32 mouse cellular contexts compared by ENCODE assay signal in the genomic region with DNA sequence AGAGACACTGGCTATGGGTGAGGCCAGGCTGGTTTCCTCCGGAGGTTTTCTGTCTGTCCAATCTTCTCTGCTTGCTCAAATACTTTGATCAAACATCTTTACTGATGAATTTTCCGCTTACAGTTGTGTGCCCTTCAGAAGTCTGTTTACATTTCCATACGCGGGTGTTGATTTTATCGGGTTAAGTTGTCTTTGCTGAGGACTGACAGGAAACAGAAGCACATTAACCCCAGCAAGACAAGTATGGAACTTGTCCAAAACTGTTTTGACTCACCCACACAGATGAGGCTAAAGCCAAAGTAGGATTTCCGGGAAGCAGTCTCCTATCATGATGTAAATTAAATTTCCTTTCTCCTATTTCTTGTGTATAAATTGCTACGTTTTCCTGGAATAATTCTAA.
DNase-seq lines count a peak whose midpoint lies in the region; ATAC-seq and TF ChIP-seq lines count a peak whose summit lies in the region.
"Had no signal": no experiment of that assay in that cellular context is flagged by ENCODE, and none has a peak within 500 bp of the region (broad histone marks: within the 10 kb centered on the region; RNA-seq: fewer than 3 reads in every experiment).

No protein-coding gene starts in this region.

- no peaks in the 10 kb centered on the region for H3K9me3 ChIP-seq in embryonic facial prominence, embryonic 14.5 days (ENCODE audit: control insufficient read depth, low read length)
- H3K9me3 ChIP-seq in embryonic facial prominence, embryonic 10.5 days, result no peaks in the 10 kb centered on the region
- no peaks in the 10 kb centered on the region for H3K9me3 ChIP-seq in lung, postnatal 0 days (ENCODE audit: low read length)
- H3K9me3 ChIP-seq: embryonic facial prominence, embryonic 12.5 days; forebrain, embryonic 10.5 days; forebrain, embryonic 15.5 days; heart, embryonic 12.5 days; kidney, embryonic 15.5 days; liver, embryonic 12.5 days; midbrain, embryonic 12.5 days; neural tube, embryonic 12.5 days had no signal

- WGBS in embryonic facial prominence, embryonic 14.5 days, result 55% methylated on average over 7 of the region's 7 CpGs
- WGBS in embryonic facial prominence, embryonic 10.5 days, result 78% methylated on average over 7 of the region's 7 CpGs
- 7% methylated on average over 7 of the region's 7 CpGs for WGBS in lung, postnatal 0 days

- no peak for ATAC-seq in embryonic facial prominence, embryonic 14.5 days (ENCODE audit: low read depth)
- ATAC-seq in lung, postnatal 0 days, result peak; percentile 81
- ATAC-seq: CD4-positive, CD25-positive, alpha-beta regulatory T cell, adult 4 months; forebrain, embryonic 15.5 days; liver, embryonic 12.5 days; liver, postnatal 0 days had no signal

- peak; percentile 32 for DNase-seq in embryonic facial prominence, embryonic 14.5 days (ENCODE audit: low spot score)
- DNase-seq in embryonic facial prominence, embryonic 10.5 days (ENCODE audit: low spot score), result no peak
- DNase-seq in CD4-positive helper T cell, adult 2 months (ENCODE audit: low read depth, low spot score), result peak; percentile 6
- peak; percentile 71 for DNase-seq in lung, postnatal 0 days (ENCODE audit: low spot score)
- DNase-seq in lung, postnatal 4 days, result peak; percentile 28 to 49
- no peak for DNase-seq in adrenal gland, postnatal 36 days
- no peak for DNase-seq in right cerebral cortex, postnatal 10 days (ENCODE audit: low spot score in 2 of 2)
- DNase-seq: adrenal gland, adult 2 months; cerebellum, adult 8-10 months; cerebellum, postnatal 25 days; gastrocnemius, postnatal 25 days; heart, adult 18-20 months; heart, postnatal 4 days; kidney, adult 18-20 months; liver, postnatal 0 days; right cerebral cortex, adult 18-20 months; right cerebral cortex, postnatal 4 days; thymus, adult 2 months; thymus, postnatal 4 days had no signal

- no peaks in the 10 kb centered on the region for H3K27me3 ChIP-seq in embryonic facial prominence, embryonic 14.5 days (replicated peaks; ENCODE audit: control insufficient read depth, insufficient read depth, low read length)
- no peaks in the 10 kb centered on the region for H3K27me3 ChIP-seq in embryonic facial prominence, embryonic 10.5 days (replicated peaks; ENCODE audit: low read depth, poor library complexity, severe bottlenecking)
- H3K27me3 ChIP-seq in lung, postnatal 0 days (replicated peaks; ENCODE audit: insufficient read depth, low read length), result no peaks in the 10 kb centered on the region
- H3K27me3 ChIP-seq: embryonic facial prominence, embryonic 12.5 days; forebrain, embryonic 15.5 days; heart, embryonic 12.5 days; kidney, embryonic 15.5 days; liver, embryonic 12.5 days; midbrain, embryonic 12.5 days; neural tube, embryonic 12.5 days had no signal

- H3K4me2 ChIP-seq in embryonic facial prominence, embryonic 14.5 days (ENCODE audit: low read depth, low read length), result no peak overlapping the region
- H3K4me2 ChIP-seq in lung, postnatal 0 days (replicated peaks; ENCODE audit: low read depth, low read length), result no peak overlapping the region
- H3K4me2 ChIP-seq: embryonic facial prominence, embryonic 12.5 days; forebrain, embryonic 15.5 days; heart, embryonic 12.5 days; hindbrain, embryonic 14.5 days; kidney, embryonic 15.5 days; liver, embryonic 12.5 days; midbrain, embryonic 12.5 days; neural tube, embryonic 12.5 days had no signal

- no peaks in the 10 kb centered on the region for H3K4me1 ChIP-seq in embryonic facial prominence, embryonic 14.5 days (ENCODE audit: control insufficient read depth, insufficient read depth, low read length)
- peaks cover 2% of the 10 kb centered on the region; the same call in 1 of the 2 replicates for H3K4me1 ChIP-seq in embryonic facial prominence, embryonic 10.5 days
- H3K4me1 ChIP-seq in lung, postnatal 0 days (ENCODE audit: insufficient read depth, low read depth, low read length), result no peaks in the 10 kb centered on the region; the same call in 1 of the 2 replicates
- H3K4me1 ChIP-seq: embryonic facial prominence, embryonic 12.5 days; forebrain, embryonic 10.5 days; forebrain, embryonic 15.5 days; liver, embryonic 12.5 days; midbrain, embryonic 12.5 days; neural tube, embryonic 12.5 days had no signal

- no peaks in the 10 kb centered on the region for H3K36me3 ChIP-seq in embryonic facial prominence, embryonic 14.5 days (ENCODE audit: control insufficient read depth, insufficient read depth, low read length)
- H3K36me3 ChIP-seq in embryonic facial prominence, embryonic 10.5 days (replicated peaks), result no peaks in the 10 kb centered on the region
- H3K36me3 ChIP-seq in lung, postnatal 0 days (ENCODE audit: insufficient read depth, low read length), result no peaks in the 10 kb centered on the region
- H3K36me3 ChIP-seq: embryonic facial prominence, embryonic 12.5 days; forebrain, embryonic 10.5 days; forebrain, embryonic 15.5 days; heart, embryonic 12.5 days; kidney, embryonic 15.5 days; liver, embryonic 12.5 days; midbrain, embryonic 12.5 days; neural tube, embryonic 12.5 days had no signal

- H3K9ac ChIP-seq in embryonic facial prominence, embryonic 14.5 days (ENCODE audit: low read depth, low read length), result no peak overlapping the region
- H3K9ac ChIP-seq in lung, postnatal 0 days (replicated peaks; ENCODE audit: low read depth), result no peak overlapping the region
- H3K9ac ChIP-seq: embryonic facial prominence, embryonic 12.5 days; forebrain, embryonic 15.5 days; heart, embryonic 12.5 days; hindbrain, embryonic 14.5 days; kidney, embryonic 15.5 days; liver, embryonic 12.5 days; liver, postnatal 0 days; midbrain, embryonic 12.5 days; neural tube, embryonic 12.5 days had no signal

- no peak for TF ChIP-seq CTCF in lung, postnatal 0 days (IDR thresholded peaks at IDR 0.05)

- no peak overlapping the region for H3K27ac ChIP-seq in embryonic facial prominence, embryonic 14.5 days (replicated peaks; ENCODE audit: low read depth, low read length)
- H3K27ac ChIP-seq in embryonic facial prominence, embryonic 10.5 days (replicated peaks), result no peak overlapping the region
- H3K27ac ChIP-seq in lung, postnatal 0 days (ENCODE audit: low read length), result no peak overlapping the region
- H3K27ac ChIP-seq: embryonic facial prominence, embryonic 12.5 days; forebrain, embryonic 10.5 days; forebrain, embryonic 15.5 days; hindbrain, embryonic 14.5 days; kidney, embryonic 15.5 days; layer of hippocampus, adult 2 months; liver, embryonic 12.5 days; midbrain, embryonic 12.5 days; neural tube, embryonic 12.5 days had no signal

- H3K4me3 ChIP-seq in embryonic facial prominence, embryonic 14.5 days (ENCODE audit: low read depth, low read length), result no peak overlapping the region
- H3K4me3 ChIP-seq in embryonic facial prominence, embryonic 10.5 days, result no peak overlapping the region
- H3K4me3 ChIP-seq in lung, postnatal 0 days (ENCODE audit: low read depth, low read length), result no peak overlapping the region
- H3K4me3 ChIP-seq: embryonic facial prominence, embryonic 12.5 days; forebrain, embryonic 10.5 days; forebrain, embryonic 15.5 days; heart, embryonic 12.5 days; kidney, embryonic 15.5 days; layer of hippocampus, adult 2 months; liver, embryonic 12.5 days; megakaryocyte, embryonic 14.5 days; midbrain, embryonic 12.5 days; myocyte; neural tube, embryonic 12.5 days had no signal

- peak; percentile 93 for TF ChIP-seq EP300 in lung, postnatal 0 days (IDR thresholded peaks at IDR 0.05)

Comparison
In these comparisons a context has a peak if more than half of its experiments do, and no peak if none do; other contexts are left out.
1. DNase-seq: peak in embryonic facial prominence, embryonic 14.5 days (single experiment), CD4-positive helper T cell, adult 2 months (single experiment), lung, postnatal 0 days (single experiment) and lung, postnatal 4 days (2 of 2); none in embryonic facial prominence, embryonic 10.5 days (single experiment), adrenal gland, postnatal 36 days (0 of 2) and right cerebral cortex, postnatal 10 days (0 of 2).